Mouse (Mus musculus) kidney, postnatal 4 days (tissue): ENCODE measurements around the gene Sgms2.

ENCODE experiments used
- DNase-seq, 2 experiments: peaks; one replicate each; pipeline ENCODE4 v3.0.0; 2021; ENCODE audit warnings: mixed read lengths in 2 of 2

Gene Sgms2

GRCm38 (mm10) chr3:131483650-131484049, 7.6 kb downstream of the Sgms2 start:
- no peak for DNase-seq

GRCm38 (mm10) chr3:131481976-131482712, 9.1 kb downstream of the Sgms2 start:
- DNase-seq: peak in 1 of 2 experiments; percentile 24

GRCm38 (mm10) chr3:131480659-131481058, 10.6 kb downstream of the Sgms2 start:
- DNase-seq: no peak

- no peak for DNase-seq
Measured at GRCm38 (mm10) chr3:131479415-131479814, 11.8 kb downstream of the Sgms2 start.

GRCm38 (mm10) chr3:131476002-131476401, 15.2 kb downstream of the Sgms2 start:
- no peak for DNase-seq

- no peak for DNase-seq
Measured at GRCm38 (mm10) chr3:131474526-131474925, 16.7 kb downstream of the Sgms2 start.

- DNase-seq: no peak
Measured at GRCm38 (mm10) chr3:131473496-131473895, 17.7 kb downstream of the Sgms2 start.

- no peak for DNase-seq
Measured at GRCm38 (mm10) chr3:131471836-131472235, 19.4 kb downstream of the Sgms2 start.

GRCm38 (mm10) chr3:131471435-131471834, 19.8 kb downstream of the Sgms2 start:
- no peak for DNase-seq

- no peak for DNase-seq
Measured at GRCm38 (mm10) chr3:131470837-131471236, 20.4 kb downstream of the Sgms2 start.

GRCm38 (mm10) chr3:131469636-131470035, 21.6 kb downstream of the Sgms2 start:
- DNase-seq: peak in 1 of 2 experiments; percentile 43

GRCm38 (mm10) chr3:131466371-131466770, 24.8 kb downstream of the Sgms2 start:
- no peak for DNase-seq

- peak in 1 of 2 experiments; percentile 28 for DNase-seq
Measured at GRCm38 (mm10) chr3:131465536-131466260, 25.5 kb downstream of the Sgms2 start.

- no peak for DNase-seq
Measured at GRCm38 (mm10) chr3:131372996-131373395, 118.2 kb downstream of the Sgms2 start.

GRCm38 (mm10) chr3:131368678-131369077, 122.5 kb downstream of the Sgms2 start:
- no peak for DNase-seq

- DNase-seq: no peak
Measured at GRCm38 (mm10) chr3:131367452-131367851, 123.8 kb downstream of the Sgms2 start.

GRCm38 (mm10) chr3:131364632-131365446, 126.4 kb downstream of the Sgms2 start:
- peak; percentile 66 to 81 for DNase-seq

- peak in 1 of 2 experiments; percentile 16 for DNase-seq
Measured at GRCm38 (mm10) chr3:131364194-131364593, 127.0 kb downstream of the Sgms2 start.

- peak; percentile 24 to 33 for DNase-seq
Measured at GRCm38 (mm10) chr3:131363602-131364001, 127.6 kb downstream of the Sgms2 start.

GRCm38 (mm10) chr3:131361960-131362359, 129.3 kb downstream of the Sgms2 start:
- no peak for DNase-seq

- DNase-seq: no peak
Measured at GRCm38 (mm10) chr3:131359011-131359410, 132.2 kb downstream of the Sgms2 start.

GRCm38 (mm10) chr3:131358205-131358604, 133.0 kb downstream of the Sgms2 start:
- DNase-seq: no peak

- no peak for DNase-seq
Measured at GRCm38 (mm10) chr3:131357643-131358042, 133.6 kb downstream of the Sgms2 start.
